Mouse (Mus musculus): ENCODE results near the gene Med13. TPM values are rescaled to one million over a fixed set of nuclear protein-coding genes. Genes with fewer than 3 reads are reported as not detected.

The Med13 gene
- polyA plus RNA-seq, 1 experiment from 2014 or later: 10.3 TPM

DNA sequence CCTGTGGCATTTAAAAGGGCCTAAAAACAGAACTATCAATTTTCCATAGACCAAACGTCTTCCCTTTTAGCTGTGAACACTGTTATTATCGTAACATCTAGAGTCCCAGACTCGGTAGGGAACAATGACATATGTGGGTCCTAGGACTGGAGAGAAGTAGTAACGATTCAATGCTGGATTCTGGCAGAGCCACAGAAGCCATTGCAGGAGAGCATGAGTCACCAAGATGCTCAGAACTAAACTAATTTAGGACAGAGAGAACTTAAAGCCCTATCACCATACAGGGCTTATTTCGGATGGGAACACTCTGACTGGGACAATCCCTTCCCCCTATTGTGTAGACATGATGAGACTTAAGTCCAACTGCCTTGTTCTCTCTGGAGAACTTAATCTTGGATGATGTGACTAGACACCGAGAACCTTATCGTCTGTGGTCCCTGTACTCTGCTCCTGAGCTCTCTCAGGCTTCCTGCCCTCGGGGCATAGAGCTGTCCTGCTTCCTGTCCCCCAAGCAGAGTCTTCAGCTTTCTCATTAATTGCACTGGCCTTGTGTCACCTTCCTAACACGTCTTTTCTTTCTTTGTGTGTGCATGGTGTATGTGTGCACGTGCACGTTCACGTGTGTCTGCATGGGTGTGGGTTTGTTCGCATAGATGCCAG is 31.5 kb upstream of the Med13 start:
- H3K27me3 ChIP-seq: no peaks in the 10 kb centered on the region
- WGBS: 83% methylated on average over 13 of the region's 13 CpGs
- no peak for ATAC-seq (ENCODE audit: low FRiP score)
- no peak overlapping the region for H3K27ac ChIP-seq
- H3K36me3 ChIP-seq: no peaks in the 10 kb centered on the region
- H3K4me2 ChIP-seq: no peak overlapping the region
- H3K9ac ChIP-seq: no peak overlapping the region
- H3K4me1 ChIP-seq (replicated peaks): peaks cover 5% of the 10 kb centered on the region; the same call in 1 of the 2 replicates
- no peaks in the 10 kb centered on the region for H3K9me3 ChIP-seq
- H3K4me3 ChIP-seq: no peak overlapping the region

DNA sequence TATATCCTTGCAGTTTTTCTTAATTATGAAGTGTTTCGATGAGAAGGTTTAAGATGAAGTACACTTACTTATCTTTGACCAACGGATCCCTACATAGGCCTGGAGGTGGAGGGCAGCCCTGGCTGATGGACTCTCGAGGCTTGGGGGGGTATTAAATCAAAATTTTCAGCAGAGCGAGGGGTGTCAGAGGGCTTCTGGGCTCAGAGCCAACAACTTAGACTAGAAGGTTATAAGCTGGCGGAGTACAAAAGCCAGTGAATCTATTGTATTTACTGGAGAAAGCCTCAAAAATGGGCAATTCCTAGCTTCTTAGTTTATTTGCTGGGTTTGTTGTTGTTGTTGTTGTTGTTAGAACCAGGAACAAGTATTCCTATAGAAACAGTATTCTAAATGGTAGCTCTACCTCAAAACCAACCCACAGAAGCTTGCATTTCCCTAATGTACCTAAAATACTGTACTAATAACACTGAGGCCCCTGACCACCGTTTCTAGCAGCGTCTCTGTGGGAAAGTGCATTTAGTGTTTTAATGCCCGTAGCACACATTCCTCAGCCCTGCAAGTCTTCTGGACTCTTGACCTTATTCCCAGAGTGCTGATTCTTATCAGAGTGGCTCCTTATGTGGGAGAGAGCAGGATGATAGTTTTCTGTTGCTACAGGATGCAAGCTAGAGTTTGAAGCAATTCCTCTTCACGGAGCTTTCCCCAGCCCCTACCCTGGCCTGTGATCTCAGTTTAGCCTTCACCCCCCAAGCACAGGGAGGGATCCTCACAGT is 29.9 kb upstream of the Med13 start:
- Histone ChIP-seq H3K4me1 (replicated peaks) (peaks cover 5% of the 10 kb centered on the region; the same call in 1 of the 2 replicates), H3K27me3 (no peaks in the 10 kb centered on the region), H3K9me3 (no peaks in the 10 kb centered on the region), H3K4me2 (no peak overlapping the region), H3K27ac (no peak overlapping the region), H3K9ac (no peak overlapping the region), H3K4me3 (no peak overlapping the region), H3K36me3 (no peaks in the 10 kb centered on the region)
- ATAC-seq (ENCODE audit: low FRiP score): no peak
- 62% methylated on average over 9 of the region's 9 CpGs for WGBS

DNA sequence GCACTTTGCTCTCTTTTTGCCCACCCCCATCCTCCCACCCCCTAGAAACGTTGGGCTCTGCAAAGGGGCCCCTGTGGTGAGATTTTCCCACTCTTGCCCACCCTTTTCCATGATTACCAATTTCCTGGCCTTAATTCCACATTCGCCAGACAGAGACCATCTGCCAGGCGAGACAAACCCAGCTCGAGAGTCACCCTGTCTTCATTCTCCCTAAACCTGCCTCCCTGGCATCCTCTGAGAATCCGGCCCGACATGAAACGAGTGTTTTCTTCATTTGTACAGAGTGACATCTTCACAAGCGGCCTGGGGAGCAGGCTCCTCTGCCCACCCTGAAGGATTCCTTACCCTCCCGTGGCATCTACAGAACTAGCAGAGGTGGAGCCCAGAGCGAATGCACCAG is 29.2 kb upstream of the Med13 start:
- H3K4me3 ChIP-seq: no peak overlapping the region
- 68% methylated on average over 10 of the region's 10 CpGs for whole genome bisulfite sequencing
- H3K4me2 ChIP-seq: no peak overlapping the region
- H3K27me3 ChIP-seq: no peaks in the 10 kb centered on the region
- peaks cover 5% of the 10 kb centered on the region; the same call in 1 of the 2 replicates for H3K4me1 ChIP-seq (replicated peaks)
- ATAC-seq (ENCODE audit: low FRiP score): no peak
- no peak overlapping the region for H3K9ac ChIP-seq
- no peak overlapping the region for H3K27ac ChIP-seq
- H3K9me3 ChIP-seq: no peaks in the 10 kb centered on the region
- H3K36me3 ChIP-seq: no peaks in the 10 kb centered on the region

DNA sequence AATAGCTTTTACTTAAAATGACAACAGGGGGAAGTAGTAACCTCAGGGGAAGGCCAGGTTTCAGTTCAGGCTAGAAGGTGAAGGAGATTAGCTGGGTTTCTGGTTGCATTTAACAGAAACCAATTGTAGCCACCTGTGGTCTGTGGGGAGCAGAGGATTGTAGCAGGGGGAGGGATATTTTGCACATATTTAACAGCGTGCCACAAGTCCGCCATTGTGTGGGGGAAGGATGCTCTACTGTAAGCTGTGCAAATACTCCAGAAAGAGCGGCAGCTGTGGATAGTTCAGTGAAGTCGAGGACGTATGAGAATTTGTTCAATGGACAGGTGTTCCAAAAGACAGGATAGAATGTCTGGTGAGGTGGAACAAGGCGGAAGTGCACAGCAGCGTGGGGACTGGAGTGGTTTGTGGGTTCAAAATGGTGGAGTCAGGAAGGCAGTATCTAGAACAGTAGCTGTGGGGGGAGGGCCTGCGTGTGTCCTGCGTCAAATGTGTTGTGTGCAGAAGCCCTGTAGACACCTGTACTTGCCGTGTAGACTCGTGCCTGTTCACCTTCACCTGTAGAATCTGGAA is 28.4 kb upstream of the Med13 start:
- no peak overlapping the region for H3K27ac ChIP-seq
- no peak overlapping the region for H3K9ac ChIP-seq
- H3K4me1 ChIP-seq (replicated peaks): peaks cover 5% of the 10 kb centered on the region; the same call in 1 of the 2 replicates
- H3K4me3 ChIP-seq: no peak overlapping the region
- ATAC-seq (ENCODE audit: low FRiP score): no peak
- no peaks in the 10 kb centered on the region for H3K9me3 ChIP-seq
- no peak overlapping the region for H3K4me2 ChIP-seq
- WGBS: 93% methylated on average over 11 of the region's 11 CpGs
- H3K36me3 ChIP-seq: no peaks in the 10 kb centered on the region
- H3K27me3 ChIP-seq: no peaks in the 10 kb centered on the region

DNA sequence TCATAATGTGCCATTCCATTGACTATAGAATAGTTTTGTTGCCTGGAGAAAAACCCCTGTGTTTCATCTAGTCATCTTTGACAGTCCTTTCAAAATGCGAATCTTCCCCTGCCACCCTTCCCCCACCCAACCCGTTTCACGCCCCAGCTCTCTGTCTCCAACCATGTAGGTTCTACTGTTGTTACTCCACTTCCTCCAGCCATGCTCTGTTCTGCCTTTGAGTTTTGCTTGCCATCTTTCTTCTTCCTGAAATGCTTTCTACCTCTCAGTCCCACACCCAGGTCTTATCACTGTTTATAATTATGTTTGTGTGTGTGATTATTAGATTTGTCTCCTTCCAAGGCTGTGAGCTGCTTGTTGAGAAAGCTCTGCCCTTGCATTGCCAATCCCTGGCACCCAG is 26.7 kb upstream of the Med13 start:
- Histone ChIP-seq H3K27ac (no peak overlapping the region), H3K9ac (no peak overlapping the region), H3K4me3 (no peak overlapping the region), H3K4me1 (replicated peaks) (peaks cover 5% of the 10 kb centered on the region; the same call in 1 of the 2 replicates), H3K9me3 (no peaks in the 10 kb centered on the region), H3K36me3 (no peaks in the 10 kb centered on the region), H3K27me3 (no peaks in the 10 kb centered on the region), H3K4me2 (no peak overlapping the region)
- ATAC-seq (ENCODE audit: low FRiP score): no peak
- WGBS: 87% methylated on average over 3 of the region's 3 CpGs

DNA sequence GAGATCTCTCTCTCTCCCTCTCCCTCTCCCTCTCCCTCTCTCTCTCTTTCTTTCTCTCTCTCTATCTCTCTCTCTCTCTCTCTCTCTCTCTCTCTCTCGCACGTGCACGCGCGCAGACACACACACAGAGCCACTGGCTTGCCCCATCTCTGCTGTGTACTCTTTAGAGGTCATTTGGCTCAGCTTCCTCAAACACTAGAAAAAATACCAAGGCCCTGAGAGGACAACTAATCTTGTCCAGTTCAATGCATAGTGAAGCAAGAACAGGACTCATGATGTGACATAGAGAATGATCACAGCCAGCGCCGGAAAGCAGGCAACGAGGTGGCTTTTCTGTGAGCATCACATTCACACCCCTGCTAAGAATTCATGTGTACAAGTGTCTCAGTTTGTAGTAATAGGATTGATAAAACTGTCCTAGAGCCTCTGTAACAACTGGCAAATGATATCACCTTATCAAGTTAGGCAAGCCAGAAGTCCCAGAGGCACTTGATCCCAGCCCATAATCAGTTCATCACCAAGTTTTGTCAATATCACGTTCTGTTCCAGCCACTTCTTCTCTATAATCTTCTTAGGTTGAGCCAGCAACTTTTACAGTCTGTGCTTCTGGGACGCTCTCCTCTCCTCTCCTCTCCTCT is 25.2 kb upstream of the Med13 start:
- Histone ChIP-seq H3K4me1 (replicated peaks) (peaks cover 4% of the 10 kb centered on the region; the same call in 1 of the 2 replicates), H3K9me3 (no peaks in the 10 kb centered on the region), H3K9ac (no peak overlapping the region), H3K4me2 (no peak overlapping the region), H3K27me3 (no peaks in the 10 kb centered on the region), H3K36me3 (no peaks in the 10 kb centered on the region), H3K27ac (no peak overlapping the region), H3K4me3 (no peak overlapping the region)
- ATAC-seq (ENCODE audit: low FRiP score): no peak
- WGBS: 90% methylated on average over 10 of the region's 10 CpGs

DNA sequence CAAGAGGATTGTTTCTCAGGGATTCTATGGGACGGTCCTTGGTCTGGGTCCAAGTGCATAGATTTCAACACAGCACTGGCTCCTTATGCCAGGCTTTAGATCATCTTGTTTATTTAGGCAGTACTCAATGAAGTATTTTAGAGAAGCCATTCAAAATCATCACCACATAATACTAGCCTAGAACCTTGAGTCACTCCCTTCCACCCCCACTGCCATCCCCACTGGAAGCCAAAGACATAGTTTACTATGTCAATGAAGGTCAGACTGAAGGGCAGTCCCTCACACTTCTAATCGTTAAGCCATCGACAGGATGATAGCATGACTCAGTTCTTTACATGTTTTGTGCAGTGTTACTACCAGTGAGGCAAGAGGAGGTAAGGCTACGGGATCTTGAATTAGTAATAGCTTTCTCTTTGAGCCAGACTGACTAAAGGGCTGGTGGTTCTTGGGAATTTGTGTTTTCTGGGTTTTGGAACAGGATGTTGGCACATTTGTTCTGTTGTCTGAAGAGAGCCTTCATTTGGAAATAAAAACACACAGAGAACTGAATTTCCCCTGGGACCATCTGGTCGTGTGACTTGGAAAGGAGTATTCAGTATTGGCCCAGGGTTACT is 24.2 kb upstream of the Med13 start:
- Histone ChIP-seq H3K27me3 (no peaks in the 10 kb centered on the region), H3K36me3 (no peaks in the 10 kb centered on the region), H3K4me1 (replicated peaks) (no peaks in the 10 kb centered on the region; the same call in 1 of the 2 replicates), H3K27ac (no peak overlapping the region), H3K9me3 (no peaks in the 10 kb centered on the region), H3K4me2 (no peak overlapping the region), H3K4me3 (no peak overlapping the region), H3K9ac (no peak overlapping the region)
- no peak for ATAC-seq (ENCODE audit: low FRiP score)
- WGBS: 81% methylated on average over 5 of the region's 5 CpGs

DNA sequence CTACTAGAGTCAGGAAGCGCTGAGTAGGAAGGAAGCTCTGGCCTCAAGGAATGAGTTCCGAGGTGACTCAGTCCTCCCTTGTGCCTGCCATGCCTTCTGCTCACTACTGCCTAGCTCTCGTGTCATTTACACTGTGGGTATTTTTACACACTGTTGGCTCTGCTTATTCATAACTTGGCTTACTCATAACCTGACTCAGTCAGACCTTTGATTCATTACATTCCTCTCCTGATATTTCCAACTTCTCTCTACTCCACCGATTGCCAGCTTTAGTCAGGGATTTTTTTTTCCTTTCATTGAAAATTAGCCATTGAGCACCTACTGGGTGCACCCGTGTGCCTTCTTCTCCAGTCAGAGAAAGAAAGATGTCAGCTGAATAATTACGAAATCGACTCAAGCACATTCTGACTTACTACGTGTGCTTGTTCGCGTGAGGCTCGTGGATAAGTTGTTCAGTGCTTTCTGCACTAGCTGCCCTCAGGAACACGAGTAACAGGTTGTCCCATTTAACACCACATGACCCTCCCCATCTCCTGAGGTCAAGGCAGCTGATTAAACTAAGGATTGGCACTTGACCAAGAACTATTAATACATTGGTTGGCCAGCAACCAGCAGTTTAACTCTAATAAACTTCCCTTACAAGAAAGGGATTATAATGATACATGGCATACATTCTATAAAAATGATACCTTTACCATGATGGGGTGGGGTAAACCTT is 23.3 kb upstream of the Med13 start:
- Histone ChIP-seq H3K36me3 (no peaks in the 10 kb centered on the region), H3K27ac (no peak overlapping the region), H3K4me3 (no peak overlapping the region), H3K9ac (no peak overlapping the region), H3K9me3 (no peaks in the 10 kb centered on the region), H3K4me1 (replicated peaks) (no peaks in the 10 kb centered on the region), H3K27me3 (no peaks in the 10 kb centered on the region), H3K4me2 (no peak overlapping the region)
- no peak for ATAC-seq (ENCODE audit: low FRiP score)
- 89% methylated on average over 12 of the region's 12 CpGs for WGBS

DNA sequence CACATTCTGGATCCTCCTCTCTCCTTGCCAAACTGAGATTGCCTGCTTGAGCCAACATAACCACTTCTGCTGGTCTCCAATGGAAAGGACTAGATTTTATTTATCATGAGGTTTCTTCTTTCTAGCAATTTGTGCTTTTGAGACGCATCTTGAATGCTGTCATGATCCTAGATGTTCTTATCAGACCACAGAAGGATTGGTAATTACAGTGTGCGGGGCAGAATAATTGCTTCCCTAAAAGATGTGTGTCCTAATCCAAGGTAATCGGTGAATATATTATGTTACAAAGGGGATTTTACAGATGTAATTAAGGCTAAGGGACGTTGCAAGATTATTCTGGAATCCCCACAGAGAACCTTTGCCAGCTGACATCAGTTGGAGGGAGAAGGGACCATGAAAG is 21.6 kb upstream of the Med13 start:
- WGBS: 72% methylated on average over 4 of the region's 4 CpGs
- Histone ChIP-seq H3K9ac (no peak overlapping the region), H3K4me3 (no peak overlapping the region), H3K4me1 (replicated peaks) (no peaks in the 10 kb centered on the region), H3K27ac (no peak overlapping the region), H3K27me3 (no peaks in the 10 kb centered on the region), H3K4me2 (no peak overlapping the region), H3K9me3 (no peaks in the 10 kb centered on the region), H3K36me3 (no peaks in the 10 kb centered on the region)
- no peak for ATAC-seq (ENCODE audit: low FRiP score)

DNA sequence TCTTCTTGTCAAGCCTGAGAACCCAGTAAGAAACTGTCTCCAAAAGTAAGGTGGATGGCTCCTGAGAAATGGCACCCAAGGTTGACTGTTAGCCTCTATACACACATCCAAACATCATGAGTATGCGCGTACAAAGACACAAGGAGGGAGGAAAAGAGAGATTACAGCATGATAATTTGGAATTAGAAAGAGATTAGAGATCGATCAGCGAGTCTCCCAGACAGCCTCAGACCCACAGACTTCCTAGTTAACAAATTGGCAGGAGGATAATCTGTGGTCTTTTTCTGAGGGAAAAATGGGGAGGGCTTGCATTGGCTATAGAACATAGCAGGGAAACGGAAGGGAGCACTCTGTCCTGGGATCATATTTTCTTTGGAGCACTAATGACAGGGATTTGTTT is 20.4 kb upstream of the Med13 start:
- Histone ChIP-seq H3K4me1 (replicated peaks) (no peaks in the 10 kb centered on the region), H3K27me3 (no peaks in the 10 kb centered on the region), H3K27ac (no peak overlapping the region), H3K4me2 (no peak overlapping the region), H3K9ac (no peak overlapping the region), H3K9me3 (no peaks in the 10 kb centered on the region), H3K4me3 (no peak overlapping the region), H3K36me3 (no peaks in the 10 kb centered on the region)
- ATAC-seq (ENCODE audit: low FRiP score): no peak
- 91% methylated on average over 5 of the region's 5 CpGs for WGBS

DNA sequence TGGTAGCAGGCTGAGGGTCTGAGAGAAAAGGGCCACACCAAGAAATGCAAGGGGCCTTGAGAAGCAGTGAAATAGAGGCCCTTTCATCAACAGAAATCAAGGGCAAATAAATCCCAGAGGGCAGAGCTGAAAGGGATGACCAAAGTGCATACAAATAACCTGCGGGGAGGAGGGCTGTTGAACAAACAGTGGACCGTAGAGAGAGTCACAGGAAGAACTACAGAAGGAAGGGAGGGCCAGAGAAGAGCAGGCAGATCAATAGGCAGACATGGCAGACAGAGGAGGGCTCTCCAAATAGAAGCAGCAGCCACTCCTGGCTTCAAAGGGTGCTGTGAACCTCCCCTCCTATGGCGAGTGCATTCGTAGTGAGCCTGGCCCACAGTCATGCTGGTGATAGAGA is 19.3 kb upstream of the Med13 start:
- Histone ChIP-seq H3K4me1 (replicated peaks) (no peaks in the 10 kb centered on the region), H3K27me3 (no peaks in the 10 kb centered on the region), H3K4me3 (no peak overlapping the region), H3K9me3 (no peaks in the 10 kb centered on the region), H3K9ac (no peak overlapping the region), H3K36me3 (no peaks in the 10 kb centered on the region), H3K4me2 (no peak overlapping the region), H3K27ac (no peak overlapping the region)
- WGBS: 72% methylated on average over 4 of the region's 4 CpGs
- no peak for ATAC-seq (ENCODE audit: low FRiP score)
